Mouse (Mus musculus) adipocyte (in vitro differentiated cells): ENCODE results near the gene Wdfy1.

ENCODE experiments used
- DNase-seq: peaks from one replicate; pipeline ENCODE4 v3.0.0-alpha.2; 2016; ENCODE audit warnings: low spot score

Gene Wdfy1

DNA sequence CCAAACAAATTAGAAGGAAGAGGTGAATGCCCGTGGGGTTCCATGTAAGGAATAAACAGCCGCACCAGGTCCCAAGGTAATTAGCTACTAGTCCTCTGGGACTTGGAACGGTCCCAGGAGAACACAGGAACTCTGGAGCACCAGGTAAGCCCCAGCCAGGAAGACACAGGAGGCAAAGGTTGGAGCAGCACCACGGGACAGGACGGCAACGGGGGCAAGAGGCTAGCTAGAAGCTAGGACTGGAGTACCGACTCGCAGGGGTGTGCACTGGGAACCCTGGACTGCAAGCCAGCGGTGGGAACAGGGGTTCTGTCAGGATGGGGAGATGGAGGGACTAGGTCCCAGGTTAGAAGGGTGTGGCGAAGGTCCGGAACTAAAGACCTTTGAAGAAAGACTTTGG, 15.3 kb downstream of the Wdfy1 start:
- DNase-seq: no peak

DNA sequence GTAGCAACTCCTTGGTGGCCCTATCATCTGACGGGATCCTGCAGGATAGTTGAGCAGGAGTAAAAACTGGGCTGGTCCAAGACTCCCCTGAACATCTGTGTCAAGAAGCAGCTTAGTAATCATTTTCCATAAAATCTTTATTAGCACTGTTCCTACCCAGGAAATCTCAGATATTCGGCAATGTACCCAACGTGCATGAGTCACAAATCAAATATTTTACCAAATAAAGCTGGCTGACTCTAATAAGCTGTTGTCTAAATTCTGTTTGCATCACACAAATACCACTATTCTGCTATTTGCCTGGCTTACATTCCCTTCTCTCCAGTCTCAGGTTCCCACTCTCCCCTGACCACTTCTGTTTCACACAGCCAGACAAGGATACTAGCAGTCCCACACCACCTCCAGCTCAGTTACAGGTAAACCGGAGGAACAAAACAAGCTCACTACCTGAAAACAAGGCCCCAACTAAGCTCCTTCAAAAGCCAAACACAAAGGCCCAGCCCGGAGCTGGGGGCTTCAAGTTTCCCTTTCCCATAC, 16.4 kb downstream of the Wdfy1 start:
- DNase-seq: no peak

GRCm38 (mm10) chr1:79759006-79759405, 16.9 kb downstream of the Wdfy1 start:
- DNase-seq: no peak

- DNase-seq: no peak
Measured at GRCm38 (mm10) chr1:79757597-79757996, 18.3 kb downstream of the Wdfy1 start.

- no peak for DNase-seq
Measured at GRCm38 (mm10) chr1:79757161-79757560, 18.8 kb downstream of the Wdfy1 start.

- DNase-seq: no peak
Measured at GRCm38 (mm10) chr1:79756417-79756816, 19.5 kb downstream of the Wdfy1 start.

DNA sequence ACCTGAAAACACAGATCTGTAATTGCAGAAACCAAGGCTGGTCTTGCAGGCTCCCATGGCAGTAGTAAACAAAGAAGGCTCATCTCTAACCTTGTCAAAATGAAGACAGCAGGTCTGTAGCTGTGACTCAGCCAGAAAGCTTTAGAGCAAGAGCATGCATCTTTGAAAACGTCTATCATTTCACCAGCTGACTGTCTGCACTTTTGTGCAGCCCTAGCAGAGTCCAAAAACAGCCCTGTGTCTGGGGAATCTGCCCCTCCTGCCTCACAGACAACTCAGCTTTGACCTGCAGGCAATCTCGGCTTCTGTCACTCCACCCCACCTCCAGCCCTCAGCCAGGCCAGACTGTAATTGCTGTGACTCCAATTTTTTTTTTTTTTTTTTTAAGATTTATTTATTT, 20.6 kb downstream of the Wdfy1 start:
- DNase-seq: peak; percentile 28

DNA sequence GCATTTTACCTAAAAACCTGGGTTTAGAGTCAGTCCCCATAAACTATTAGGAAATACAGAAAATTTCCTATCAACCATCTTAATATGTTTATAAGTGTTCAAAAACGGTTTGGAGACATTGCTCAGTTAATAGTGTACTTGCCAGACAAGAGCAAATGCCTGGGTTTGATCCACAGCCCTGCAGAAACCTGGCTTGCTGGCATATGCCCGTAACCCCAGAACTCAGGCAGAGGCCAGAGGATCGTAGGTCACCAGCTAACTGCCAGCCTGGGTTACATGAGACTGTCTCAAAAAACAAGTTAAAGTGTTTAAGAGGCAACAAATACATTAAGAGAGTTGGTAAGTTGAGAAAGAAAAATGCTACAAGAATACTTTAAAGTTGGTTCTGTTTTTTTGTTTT, 21.0 kb downstream of the Wdfy1 start:
- DNase-seq: no peak

DNA sequence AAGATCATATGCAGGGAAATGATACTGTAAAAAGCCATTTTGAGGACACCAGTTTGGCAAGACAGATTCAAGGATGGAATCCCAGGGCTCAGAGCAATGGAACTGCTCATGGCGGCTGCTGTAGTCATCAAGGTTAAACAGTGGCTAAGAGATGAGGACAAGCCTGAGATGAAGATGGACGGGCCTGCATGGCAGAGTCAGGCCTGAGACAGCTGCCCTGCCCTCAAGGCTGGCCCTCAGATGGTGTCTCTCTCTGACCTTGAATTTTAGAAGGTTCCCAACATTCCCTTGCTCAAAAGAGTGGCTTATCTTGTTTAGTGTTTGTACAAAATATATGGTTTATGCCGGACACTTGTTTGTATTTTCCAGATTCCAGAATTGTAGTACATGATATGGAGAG, 22.5 kb downstream of the Wdfy1 start:
- no peak for DNase-seq

DNA sequence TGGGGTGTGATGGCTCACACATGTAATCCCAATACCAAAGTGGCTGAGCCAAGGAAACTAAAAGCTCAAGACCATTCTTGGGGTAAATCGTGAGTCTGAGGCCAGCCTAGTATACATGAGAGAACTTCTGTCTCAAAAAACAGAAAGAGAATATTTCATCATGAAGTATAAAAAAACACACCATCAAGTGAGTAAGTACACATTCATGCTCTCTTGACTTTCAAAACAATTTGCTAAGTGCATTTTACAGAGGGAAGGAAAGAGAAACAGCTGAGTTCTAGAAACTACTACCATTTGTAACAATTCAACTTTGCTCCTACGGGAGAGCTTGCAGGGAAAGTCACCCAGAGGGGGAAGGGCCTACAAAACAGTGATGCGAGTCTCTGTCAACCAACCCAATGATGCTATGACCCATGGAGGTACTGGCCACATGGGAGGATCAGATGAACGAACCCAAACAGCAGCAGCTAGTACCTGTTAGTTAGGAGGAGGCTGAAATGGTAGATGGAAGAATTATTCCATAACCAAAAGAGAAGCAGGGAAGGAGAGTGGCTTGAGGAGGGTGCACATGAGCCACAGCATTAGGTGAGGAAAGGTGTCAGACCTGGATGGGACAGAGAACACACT, 23.1 kb downstream of the Wdfy1 start:
- no peak for DNase-seq

DNA sequence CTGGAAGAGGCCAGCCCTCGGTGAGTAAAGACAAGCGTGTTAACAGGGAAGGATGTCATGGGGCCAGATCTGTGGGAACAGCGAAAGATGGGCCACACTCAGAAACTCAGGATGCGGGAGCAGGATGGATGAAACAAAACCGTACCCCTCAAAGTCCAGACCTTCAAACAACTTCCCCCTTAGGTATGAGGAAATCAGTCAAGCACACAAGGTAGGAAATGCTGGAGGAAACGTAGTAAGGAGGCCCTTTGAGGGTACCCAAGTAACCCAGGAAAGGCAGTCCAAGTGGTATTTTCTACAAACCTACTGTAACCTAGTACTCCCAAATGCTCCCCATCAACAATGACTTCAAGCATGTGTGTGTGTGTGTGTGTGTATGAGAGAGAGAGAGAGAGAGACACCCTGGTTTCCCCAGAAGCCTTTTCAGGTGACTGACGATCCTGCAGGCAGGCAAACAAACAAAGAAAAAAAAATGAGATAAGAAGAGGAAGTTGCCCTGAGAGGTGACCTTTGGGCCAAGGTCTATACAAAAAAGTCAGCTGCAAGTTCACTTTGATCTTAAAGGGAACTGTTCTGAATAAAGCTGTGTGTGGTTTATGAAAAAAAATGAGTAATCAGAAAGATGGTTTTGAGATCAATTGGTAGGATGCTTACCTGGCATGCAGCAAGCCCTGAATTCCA, 23.8 kb downstream of the Wdfy1 start:
- DNase-seq: no peak

DNA sequence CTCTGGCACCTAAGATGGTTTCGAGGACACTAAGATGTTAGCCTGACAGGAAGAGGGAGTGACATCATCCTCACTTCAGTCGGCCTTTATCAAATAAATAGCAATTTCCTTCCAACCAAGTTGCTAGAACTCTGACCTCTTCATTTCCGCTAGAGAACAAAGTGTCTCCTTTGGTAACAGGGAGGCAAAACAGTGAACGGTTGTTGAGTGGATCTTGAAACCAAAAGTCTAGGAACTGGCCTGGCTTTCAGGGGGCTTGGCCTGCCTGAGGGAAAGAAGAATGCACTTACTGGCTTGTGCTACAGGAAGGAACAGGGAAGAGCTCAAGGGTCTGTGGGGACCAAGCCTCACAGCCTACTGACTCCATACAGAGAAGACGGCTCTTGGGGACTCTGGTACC, 24.8 kb downstream of the Wdfy1 start:
- DNase-seq: no peak

DNA sequence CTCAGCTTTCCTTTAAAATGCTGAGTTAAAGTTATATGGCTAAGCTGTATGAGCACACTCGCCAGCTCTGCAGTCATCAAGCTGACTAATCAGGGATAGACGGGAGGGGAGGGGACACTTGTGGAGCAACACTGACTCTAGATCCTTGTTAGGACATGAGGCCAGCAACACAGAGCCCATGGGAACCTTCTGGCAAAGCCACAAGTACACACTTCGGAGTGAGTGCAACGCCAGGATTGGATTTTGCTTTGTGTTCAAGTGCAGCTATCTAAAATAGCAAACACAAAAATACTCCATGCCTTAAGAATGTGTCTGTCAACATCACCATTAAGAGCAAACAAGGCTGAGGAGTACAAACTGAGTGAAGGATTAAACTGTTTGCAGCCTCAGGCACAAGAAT, 29.9 kb downstream of the Wdfy1 start:
- DNase-seq: peak; percentile 97

GRCm38 (mm10) chr1:79743385-79743784, 32.6 kb downstream of the Wdfy1 start:
- DNase-seq: no peak

DNA sequence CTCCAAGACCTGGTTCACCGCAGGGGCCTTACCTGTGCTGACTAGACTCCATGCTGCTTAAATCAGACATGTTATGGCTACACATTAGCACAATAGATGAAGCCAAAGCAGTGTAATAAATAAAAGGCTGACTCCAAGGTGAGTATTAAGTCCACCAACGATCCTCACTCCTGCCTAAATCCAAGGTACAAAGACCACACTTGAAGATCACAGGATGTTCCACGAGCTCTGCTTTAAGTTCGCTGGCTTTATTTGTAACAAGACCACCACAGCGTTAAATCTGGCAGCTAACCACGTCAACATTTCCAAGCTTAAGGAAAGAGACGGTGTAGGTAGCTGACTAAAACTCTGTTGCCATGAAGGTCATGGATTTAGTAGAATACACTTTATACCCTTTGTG, 33.0 kb downstream of the Wdfy1 start:
- DNase-seq: no peak

DNA sequence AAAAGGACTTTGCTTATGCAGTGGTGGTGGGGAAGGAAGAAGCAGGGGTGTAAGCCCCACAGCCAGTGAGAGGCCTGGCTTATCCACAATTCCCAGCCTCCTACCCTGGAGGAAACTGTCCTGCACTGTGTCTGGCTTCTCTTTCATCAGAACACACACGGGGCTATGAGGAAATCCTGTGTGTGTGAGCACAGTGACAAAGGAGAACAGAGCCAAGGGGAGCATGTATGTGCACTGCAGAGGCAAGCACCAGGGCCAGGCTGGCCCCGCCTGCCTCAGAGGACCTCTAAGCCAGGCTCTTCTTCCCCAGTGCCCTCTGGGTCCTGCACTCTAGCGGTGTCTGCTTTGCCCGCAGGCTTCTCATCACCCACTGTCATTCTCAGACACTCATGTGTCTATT, 34.9 kb downstream of the Wdfy1 start:
- DNase-seq: peak; percentile 14

DNA sequence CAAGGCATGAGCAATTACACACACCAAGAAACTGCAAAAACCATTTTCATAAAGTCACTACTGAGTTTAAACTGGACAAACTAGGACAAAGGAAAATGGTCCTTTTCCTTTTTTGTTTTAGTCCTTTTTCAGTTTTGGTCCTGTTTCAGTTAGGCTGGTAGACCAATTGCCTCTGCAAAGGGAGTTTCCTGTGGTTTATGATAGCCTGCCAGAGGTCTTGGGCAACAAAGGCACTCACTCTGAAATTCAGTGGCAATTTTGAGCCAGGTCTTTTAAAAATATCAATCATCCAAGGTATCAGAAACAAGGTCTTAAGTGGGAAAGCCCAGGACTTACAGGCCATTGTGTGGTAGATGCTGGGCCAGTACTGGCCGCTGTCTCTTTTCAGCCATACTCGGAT, 36.2 kb downstream of the Wdfy1 start:
- DNase-seq: peak; percentile 68

DNA sequence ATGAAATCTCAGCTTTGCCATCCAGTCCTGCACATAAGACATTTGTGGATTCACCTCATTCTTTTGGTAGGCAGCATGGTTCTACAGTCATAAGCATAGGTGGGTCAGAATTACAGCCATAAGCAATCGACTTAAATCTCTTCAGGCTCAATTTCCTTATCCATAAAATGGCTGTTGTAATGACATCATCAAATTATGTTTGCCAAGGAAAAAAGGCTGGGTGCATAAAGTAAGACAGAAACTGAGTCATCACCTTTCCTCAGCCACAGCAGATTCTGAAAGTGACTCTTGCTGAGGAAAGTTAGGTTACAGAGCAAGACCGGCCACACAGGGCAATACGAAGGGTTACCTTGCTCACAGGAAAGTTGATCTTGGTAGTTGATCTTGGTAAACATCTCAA, 39.5 kb downstream of the Wdfy1 start:
- no peak for DNase-seq

DNA sequence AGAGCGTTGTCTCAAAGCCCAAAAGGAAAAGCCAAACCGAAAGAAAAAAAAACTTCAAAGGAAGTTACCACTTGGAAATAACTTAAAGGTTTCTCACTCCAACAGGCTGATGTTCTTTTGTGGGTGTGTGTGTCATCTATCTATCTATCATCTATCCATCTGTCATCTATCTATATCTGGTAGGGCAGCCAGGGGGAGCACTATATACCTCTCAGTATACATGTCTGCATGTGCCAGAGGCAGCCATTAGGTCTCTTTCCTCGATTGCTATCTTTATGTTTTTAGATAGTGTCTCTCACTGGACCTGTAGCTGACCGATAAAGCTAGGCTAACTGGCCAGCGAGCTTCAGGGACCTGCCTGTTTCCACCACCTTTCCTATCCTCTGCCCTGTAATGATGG, 41.1 kb downstream of the Wdfy1 start:
- DNase-seq: no peak

DNA sequence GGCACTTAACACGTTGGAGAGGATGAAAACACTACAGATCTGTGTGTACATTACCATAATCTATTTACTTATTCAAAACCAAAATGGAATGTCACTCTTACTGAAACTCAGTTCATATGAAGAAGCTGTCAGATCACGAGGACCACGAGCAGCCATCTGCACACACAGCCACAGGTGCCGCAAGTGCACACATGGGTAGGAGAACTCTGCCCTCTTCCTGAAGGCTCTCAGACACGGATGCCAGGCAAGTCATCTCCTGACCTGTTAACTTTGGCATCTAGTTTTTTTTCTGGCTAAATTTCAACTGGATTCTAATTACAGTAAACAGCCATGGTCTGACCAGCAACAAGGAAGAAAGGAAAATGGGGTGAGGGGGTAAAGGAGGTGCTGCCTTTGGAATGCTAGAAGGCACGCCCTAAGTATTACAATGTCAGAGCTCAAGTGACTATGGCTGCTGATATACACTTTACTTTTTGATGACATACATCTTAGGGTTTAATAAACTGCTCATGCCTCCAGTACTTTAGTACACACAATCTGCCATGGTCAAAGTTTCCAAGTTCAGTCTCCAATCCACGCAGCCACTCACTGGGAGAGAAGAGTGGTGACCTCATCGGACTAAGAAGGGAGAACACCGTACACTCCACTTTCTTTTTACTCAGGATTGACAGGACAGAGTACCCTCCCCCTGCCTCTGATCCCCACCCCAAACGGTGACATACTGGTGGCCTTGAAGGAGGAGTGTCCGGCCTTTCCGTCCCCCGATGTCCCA, 61.6 kb downstream of the Wdfy1 start:
- DNase-seq: peak; percentile 39

DNA sequence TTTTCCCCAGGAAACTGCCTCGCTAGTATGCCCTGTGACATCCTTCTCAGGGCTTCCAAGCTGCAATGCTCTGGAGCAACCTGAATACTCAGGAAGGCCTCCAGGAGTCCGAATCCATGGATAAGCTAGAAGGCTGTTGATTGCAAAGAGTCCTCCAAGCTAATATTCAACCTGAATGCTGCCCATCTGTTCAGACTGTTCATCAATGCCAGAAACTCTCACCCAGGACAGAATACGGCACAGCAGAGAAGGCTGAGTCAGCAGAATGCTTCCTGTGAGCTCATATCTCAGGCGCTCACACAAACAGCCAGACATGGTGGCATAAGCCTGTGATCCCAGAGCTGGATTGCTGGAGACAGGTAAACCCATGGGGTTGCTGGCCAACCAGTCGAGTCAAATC, 62.9 kb downstream of the Wdfy1 start:
- DNase-seq: no peak

GRCm38 (mm10) chr1:79711147-79712126, 64.5 kb downstream of the Wdfy1 start:
- DNase-seq: no peak
